Mouse (Mus musculus): ENCODE measurements around the gene Gtf2a1l.

GRCm38 (mm10) chr17:88626347-88626811 is 42.1 kb upstream of the Gtf2a1l start:
- no peak for TF ChIP-seq ELF1 (IDR thresholded peaks at IDR 0.05; ENCODE audit: low read depth, low read length)
- TF ChIP-seq RAD21 (IDR thresholded peaks at IDR 0.05; ENCODE audit: low read depth, low read length), result no peak
- TF ChIP-seq CTCF (conservative IDR thresholded peaks at IDR 0.05 in 1 of 2, IDR thresholded peaks at IDR 0.05 in 1 of 2; ENCODE audit: low read depth in 2 of 2, low read length in 2 of 2), result no peak
- TF ChIP-seq EP300 (IDR thresholded peaks at IDR 0.05; ENCODE audit: low read length), result no peak
- TF ChIP-seq NRF1 (IDR thresholded peaks at IDR 0.05; ENCODE audit: low read depth, low read length), result no peak
- TF ChIP-seq POLR2A (IDR thresholded peaks at IDR 0.05; ENCODE audit: low read depth, low read length), result no peak
- no peak for TF ChIP-seq KAT2A (IDR thresholded peaks at IDR 0.05; ENCODE audit: insufficient replicate concordance, low read length)
- no peak for TF ChIP-seq UBTF (IDR thresholded peaks at IDR 0.05; ENCODE audit: low read depth, low read length)
